Mouse (Mus musculus): ENCODE measurements around the gene Nalcn. TPM values are rescaled to one million over a fixed set of nuclear protein-coding genes. Genes with fewer than 3 reads are reported as not detected.
"Not testable (repeated sequence)": the region's sequence is repeated elsewhere in the genome, so short reads cannot be mapped to it uniquely, and the experiment has no call there.

Gene Nalcn
- polyA plus RNA-seq (2015; fragmentation: Nextera tagmentation; extraction: Ambion mirVana), result 7.0 and 7.3 TPM in 2 replicates

- WGBS, result under 1% methylated on average over 47 of the region's 47 CpGs
- H3K9me3 ChIP-seq, result no peaks in the 10 kb centered on the region
These were observed at the start of gene Nalcn for GRCm38 (mm10) chr14:123626501-123627179. Gene Nalcn (minus strand): TSS chr14:123627144.

GRCm38 (mm10) chr14:123671076-123671475 lies 44.1 kb upstream of the Nalcn start:
- not testable (repeated sequence) for H3K9me3 ChIP-seq; H3K27ac ChIP-seq; H3K4me2 ChIP-seq (replicated peaks); H3K36me3 ChIP-seq; H3K4me1 ChIP-seq (replicated peaks); H3K4me3 ChIP-seq (replicated peaks); H3K9ac ChIP-seq (replicated peaks); ATAC-seq; H3K27me3 ChIP-seq
- 88% methylated on average over 21 of the region's 21 CpGs for WGBS

More at GRCm38 (mm10) chr14:123626501-123627179, at the start of gene Nalcn:
- peaks cover 24% of the 10 kb centered on the region for H3K4me1 ChIP-seq (replicated peaks)
- H3K4me3 ChIP-seq (replicated peaks), result peak within 1 kb of the TSS; percentile 55
- H3K27ac ChIP-seq, result peak within 1 kb of the TSS; percentile 80
- peak within 1 kb of the TSS; percentile 76 for H3K4me2 ChIP-seq (replicated peaks)
- H3K9ac ChIP-seq (replicated peaks), result peak within 1 kb of the TSS; percentile 76
- H3K27me3 ChIP-seq, result no peaks in the 10 kb centered on the region
- H3K36me3 ChIP-seq, result no peaks in the 10 kb centered on the region
- peak; percentile 92 for ATAC-seq

- H3K9me3 ChIP-seq, result no peaks in the 10 kb centered on the region
- no peaks in the 10 kb centered on the region for H3K36me3 ChIP-seq
- no peak overlapping the region for H3K4me3 ChIP-seq (replicated peaks)
- peaks cover 5% of the 10 kb centered on the region for H3K4me1 ChIP-seq (replicated peaks)
- no peak overlapping the region for H3K27ac ChIP-seq
- no peak overlapping the region for H3K9ac ChIP-seq (replicated peaks)
- ATAC-seq, result no peak
- no peak overlapping the region for H3K4me2 ChIP-seq (replicated peaks)
- no peaks in the 10 kb centered on the region for H3K27me3 ChIP-seq
These were observed 37.5 kb upstream of the Nalcn start for GRCm38 (mm10) chr14:123664451-123664850.

GRCm38 (mm10) chr14:123663206-123663605 lies 36.3 kb upstream of the Nalcn start:
- Histone ChIP-seq H3K27ac (no peak overlapping the region), H3K4me2 (replicated peaks) (no peak overlapping the region), H3K36me3 (no peaks in the 10 kb centered on the region), H3K27me3 (no peaks in the 10 kb centered on the region), H3K9me3 (no peaks in the 10 kb centered on the region), H3K4me3 (replicated peaks) (no peak overlapping the region), H3K9ac (replicated peaks) (no peak overlapping the region), H3K4me1 (replicated peaks) (peaks cover 5% of the 10 kb centered on the region)
- no peak for ATAC-seq

- WGBS, result 68% methylated on average over 1 of the region's 1 CpGs
- no peak for ATAC-seq
These were observed 35.4 kb upstream of the Nalcn start for GRCm38 (mm10) chr14:123662386-123662785.

GRCm38 (mm10) chr14:123661091-123661491 lies 34.1 kb upstream of the Nalcn start:
- no peaks in the 10 kb centered on the region for H3K9me3 ChIP-seq
- no peaks in the 10 kb centered on the region for H3K36me3 ChIP-seq
- WGBS, result 18% methylated on average over 20 of the region's 20 CpGs
- H3K27me3 ChIP-seq, result no peaks in the 10 kb centered on the region
- peak overlapping the region; percentile 36 for H3K4me2 ChIP-seq (replicated peaks)
- H3K4me3 ChIP-seq (replicated peaks), result no peak overlapping the region
- H3K4me1 ChIP-seq (replicated peaks), result peaks cover 5% of the 10 kb centered on the region
- no peak overlapping the region for H3K27ac ChIP-seq
- peak; percentile 95 for ATAC-seq
- H3K9ac ChIP-seq (replicated peaks), result no peak overlapping the region

More at GRCm38 (mm10) chr14:123662386-123662785, 35.4 kb upstream of the Nalcn start:
- Histone ChIP-seq H3K4me1 (replicated peaks) (peaks cover 5% of the 10 kb centered on the region), H3K4me2 (replicated peaks) (no peak overlapping the region), H3K9me3 (no peaks in the 10 kb centered on the region), H3K9ac (replicated peaks) (no peak overlapping the region), H3K27ac (no peak overlapping the region), H3K27me3 (no peaks in the 10 kb centered on the region), H3K4me3 (replicated peaks) (no peak overlapping the region), H3K36me3 (no peaks in the 10 kb centered on the region)

- Histone ChIP-seq H3K36me3 (no peaks in the 10 kb centered on the region), H3K9ac (replicated peaks) (no peak within 1 kb of the TSS), H3K9me3 (no peaks in the 10 kb centered on the region), H3K27me3 (no peaks in the 10 kb centered on the region), H3K4me2 (replicated peaks) (no peak within 1 kb of the TSS), H3K4me3 (replicated peaks) (no peak within 1 kb of the TSS), H3K4me1 (replicated peaks) (peaks cover 5% of the 10 kb centered on the region), H3K27ac (no peak within 1 kb of the TSS)
- ATAC-seq, result peak; percentile 37; the same call in 1 of the 2 replicates
- 42% methylated on average over 7 of the region's 7 CpGs for WGBS
These were observed 33.0 kb upstream of the Nalcn start, which contains the start of gene Itgbl1 for GRCm38 (mm10) chr14:123659921-123660385. Gene Itgbl1 (plus strand): TSS chr14:123659971.

GRCm38 (mm10) chr14:123627180-123627562 lies 227 bp upstream of the Nalcn start:
- Histone ChIP-seq H3K4me3 (replicated peaks) (peak overlapping the region; percentile 55), H3K27me3 (no peaks in the 10 kb centered on the region), H3K36me3 (no peaks in the 10 kb centered on the region), H3K4me2 (replicated peaks) (peak overlapping the region; percentile 76), H3K9me3 (no peaks in the 10 kb centered on the region), H3K27ac (peak overlapping the region; percentile 80), H3K4me1 (replicated peaks) (peaks cover 24% of the 10 kb centered on the region), H3K9ac (replicated peaks) (peak overlapping the region; percentile 76)
- 56% methylated on average over 3 of the region's 3 CpGs for WGBS
- ATAC-seq, result no peak; the same call in 1 of the 2 replicates

GRCm38 (mm10) chr14:123622969-123623368 lies 4.0 kb downstream of the Nalcn start:
- H3K27me3 ChIP-seq, result no peaks in the 10 kb centered on the region
- H3K4me1 ChIP-seq (replicated peaks), result peaks cover 24% of the 10 kb centered on the region
- no peak overlapping the region for H3K4me3 ChIP-seq (replicated peaks)
- ATAC-seq, result peak; percentile 52
- no peak overlapping the region for H3K27ac ChIP-seq
- H3K9ac ChIP-seq (replicated peaks), result no peak overlapping the region
- H3K9me3 ChIP-seq, result no peaks in the 10 kb centered on the region
- WGBS, result 0% methylated on average over 1 of the region's 1 CpGs
- no peaks in the 10 kb centered on the region for H3K36me3 ChIP-seq
- no peak overlapping the region for H3K4me2 ChIP-seq (replicated peaks)

- Histone ChIP-seq H3K9me3 (no peaks in the 10 kb centered on the region), H3K4me2 (replicated peaks) (no peak overlapping the region), H3K36me3 (no peaks in the 10 kb centered on the region), H3K4me1 (replicated peaks) (no peaks in the 10 kb centered on the region), H3K27ac (no peak overlapping the region), H3K4me3 (replicated peaks) (no peak overlapping the region), H3K9ac (replicated peaks) (no peak overlapping the region), H3K27me3 (no peaks in the 10 kb centered on the region)
- no peak for ATAC-seq
- 71% methylated on average over 3 of the region's 3 CpGs for whole genome bisulfite sequencing
These were observed 31.7 kb downstream of the Nalcn start for GRCm38 (mm10) chr14:123595265-123595664.

- no peak for ATAC-seq
- H3K9ac ChIP-seq (replicated peaks), result no peak overlapping the region
- no peak overlapping the region for H3K4me2 ChIP-seq (replicated peaks)
- no peaks in the 10 kb centered on the region for H3K9me3 ChIP-seq
- no peaks in the 10 kb centered on the region for H3K27me3 ChIP-seq
- H3K4me1 ChIP-seq (replicated peaks), result no peaks in the 10 kb centered on the region
- H3K36me3 ChIP-seq, result no peaks in the 10 kb centered on the region
- H3K4me3 ChIP-seq (replicated peaks), result no peak overlapping the region
- H3K27ac ChIP-seq, result no peak overlapping the region
These were observed 39.5 kb downstream of the Nalcn start for GRCm38 (mm10) chr14:123587412-123587811.

- no peak overlapping the region for H3K27ac ChIP-seq
- no peaks in the 10 kb centered on the region for H3K36me3 ChIP-seq
- H3K27me3 ChIP-seq, result no peaks in the 10 kb centered on the region
- H3K4me2 ChIP-seq (replicated peaks), result no peak overlapping the region
- H3K9ac ChIP-seq (replicated peaks), result no peak overlapping the region
- ATAC-seq, result no peak
- H3K9me3 ChIP-seq, result no peaks in the 10 kb centered on the region
- H3K4me1 ChIP-seq (replicated peaks), result no peaks in the 10 kb centered on the region
- no peak overlapping the region for H3K4me3 ChIP-seq (replicated peaks)
- WGBS, result 78% methylated on average over 2 of the region's 2 CpGs
These were observed 44.5 kb downstream of the Nalcn start for GRCm38 (mm10) chr14:123582433-123582832.

- H3K4me3 ChIP-seq (replicated peaks), result no peak overlapping the region
- H3K27me3 ChIP-seq, result no peaks in the 10 kb centered on the region
- 89% methylated on average over 4 of the region's 4 CpGs for WGBS
- ATAC-seq, result no peak
- H3K4me1 ChIP-seq (replicated peaks), result no peaks in the 10 kb centered on the region
- no peak overlapping the region for H3K27ac ChIP-seq
- no peak overlapping the region for H3K4me2 ChIP-seq (replicated peaks)
- no peaks in the 10 kb centered on the region for H3K36me3 ChIP-seq
- no peaks in the 10 kb centered on the region for H3K9me3 ChIP-seq
- no peak overlapping the region for H3K9ac ChIP-seq (replicated peaks)
These were observed 51.6 kb downstream of the Nalcn start for GRCm38 (mm10) chr14:123575356-123575755.

Measured in midbrain, embryonic 13.5 days (tissue).